Mouse (Mus musculus) liver, postnatal 0 days (tissue): ENCODE measurements around the gene Prkd2.

Experiments used
- CTCF ChIP-seq: sonication (generic); IDR thresholded peaks from 2 replicates; pipeline ENCODE4 v1.5.1; 2016; ENCODE audit warnings: antibody characterized with exemption, low read depth
- EP300 ChIP-seq: IDR thresholded peaks from 2 replicates; pipeline ENCODE4 v1.6.1; 2016; ENCODE audit warnings: antibody characterized with exemption, low read depth, mild to moderate bottlenecking

DNA sequence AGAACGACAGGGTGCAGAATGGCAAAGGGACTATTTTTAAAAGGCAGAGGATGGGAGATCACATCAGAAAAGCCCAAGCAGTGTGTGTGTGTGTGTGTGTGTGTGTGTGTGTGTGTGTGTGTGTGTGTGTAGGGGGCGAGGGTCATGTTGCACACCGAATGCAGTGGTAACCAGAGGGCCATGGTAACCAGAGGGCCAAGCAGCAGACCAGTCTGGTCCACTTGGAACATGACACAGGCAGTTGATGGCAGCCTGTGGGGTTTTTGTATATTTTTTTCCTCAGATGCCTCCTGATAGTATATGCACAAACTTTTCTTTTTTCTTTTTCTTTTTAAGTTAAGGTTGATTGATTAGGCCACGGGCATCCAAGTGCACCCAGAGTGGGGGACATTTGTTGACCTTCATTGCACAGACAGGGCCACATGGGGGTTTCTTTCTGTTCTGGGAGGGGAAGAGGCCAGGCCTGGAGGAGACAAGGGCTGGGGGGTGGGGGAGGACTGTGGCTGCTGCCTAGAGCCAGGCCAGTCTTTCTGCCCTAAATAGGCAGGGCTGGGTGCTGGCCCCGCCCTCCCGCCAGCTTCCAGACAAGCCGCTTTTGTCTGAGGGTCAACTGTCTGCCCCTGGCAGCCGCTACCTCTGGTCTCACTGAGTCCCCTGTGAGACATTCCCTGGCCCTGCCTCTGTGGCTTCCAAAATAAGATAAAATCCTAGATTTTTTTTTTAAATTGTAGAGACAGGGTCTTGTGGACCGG, 37.3 kb downstream of the Prkd2 start:
- no peak for TF ChIP-seq CTCF
- no peak for TF ChIP-seq EP300
